Mouse (Mus musculus) urinary bladder, postnatal 10 days (tissue): ENCODE measurements around the gene Nfia.

Experiments used
- DNase-seq: peaks from one replicate; pipeline ENCODE4 v3.0.0; 2022; ENCODE audit warnings: low spot score

The Nfia gene

DNA sequence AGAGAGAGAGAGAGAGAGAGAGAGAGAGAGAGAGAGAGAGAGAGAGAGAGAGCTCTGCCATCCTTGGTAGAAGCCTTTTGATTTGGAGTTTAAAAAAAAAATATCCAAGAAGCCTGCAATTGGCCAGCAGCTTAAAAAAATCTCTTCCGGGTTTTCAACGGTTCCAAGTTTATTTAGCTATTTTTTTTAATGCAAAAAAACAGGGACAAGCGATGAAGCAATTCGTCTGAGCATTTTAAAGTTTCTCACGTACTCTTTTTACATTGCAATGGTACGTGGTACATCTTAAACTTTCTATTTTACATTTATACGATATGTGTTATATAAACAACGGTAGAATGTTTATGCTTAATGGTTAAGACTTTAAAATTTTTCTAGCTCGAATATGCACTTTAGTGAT lies at the start of gene Nfia:
Nfia (plus strand) TSS at position 94 of the 400 bp plus-strand sequence.
- DNase-seq: no peak

DNA sequence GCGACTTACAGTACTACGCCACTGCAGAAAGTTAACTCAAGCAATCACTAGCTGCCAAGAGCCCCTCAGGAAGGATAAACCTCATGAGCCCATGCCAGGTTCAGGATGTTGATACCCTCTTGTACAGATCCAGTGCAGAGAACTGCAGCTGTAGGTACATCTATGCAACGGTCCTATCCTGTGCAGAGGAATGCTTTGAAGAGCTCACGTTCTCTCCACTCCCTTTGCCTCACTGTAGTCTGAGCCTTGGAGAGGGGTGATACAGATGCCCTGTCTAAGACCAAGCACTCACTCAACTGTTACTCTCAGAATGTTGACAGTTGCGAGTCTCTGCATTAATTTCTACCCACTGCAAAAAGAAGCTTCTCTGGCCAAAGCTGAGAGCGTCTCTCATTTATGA lies 49.2 kb upstream of the Nfia start:
- no peak for DNase-seq

DNA sequence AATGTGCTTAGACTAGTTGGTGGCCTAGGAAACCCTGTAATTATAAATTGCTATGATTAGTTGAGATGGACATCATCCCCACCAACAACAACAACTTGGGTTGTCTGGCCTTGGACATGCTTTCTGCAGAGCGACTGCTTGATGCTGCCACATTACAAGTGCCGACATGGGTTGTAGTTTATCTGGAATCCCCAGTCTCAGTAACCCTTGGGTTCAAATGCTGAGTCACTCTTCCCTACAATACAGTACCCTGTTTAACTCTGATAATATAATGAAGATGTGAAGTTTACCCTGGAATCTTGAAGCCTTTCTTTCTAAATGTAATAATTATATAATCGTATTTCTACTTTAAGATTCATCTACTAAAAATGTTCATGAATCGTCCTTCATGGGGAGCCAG lies 44.0 kb upstream of the Nfia start:
- DNase-seq: no peak

DNA sequence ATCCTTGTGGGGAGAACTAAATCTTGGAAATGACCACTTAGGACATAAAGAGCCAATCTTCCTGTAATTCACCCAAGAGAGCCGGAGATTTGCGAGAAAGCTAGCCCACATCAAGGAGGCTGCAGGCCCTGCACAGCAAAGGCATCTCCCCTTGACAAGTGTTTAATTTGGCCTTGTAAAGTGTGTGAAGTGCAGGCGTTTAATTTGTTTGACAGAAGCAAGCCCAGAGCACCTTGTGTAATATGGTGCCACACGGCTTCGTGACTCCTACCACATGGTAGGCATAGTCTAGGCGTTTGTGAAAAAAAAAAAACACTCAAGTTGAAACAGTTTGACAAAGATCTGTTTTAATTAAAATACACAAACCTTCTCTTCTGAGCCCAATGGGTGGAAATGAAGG lies 42.5 kb upstream of the Nfia start:
- DNase-seq: no peak

DNA sequence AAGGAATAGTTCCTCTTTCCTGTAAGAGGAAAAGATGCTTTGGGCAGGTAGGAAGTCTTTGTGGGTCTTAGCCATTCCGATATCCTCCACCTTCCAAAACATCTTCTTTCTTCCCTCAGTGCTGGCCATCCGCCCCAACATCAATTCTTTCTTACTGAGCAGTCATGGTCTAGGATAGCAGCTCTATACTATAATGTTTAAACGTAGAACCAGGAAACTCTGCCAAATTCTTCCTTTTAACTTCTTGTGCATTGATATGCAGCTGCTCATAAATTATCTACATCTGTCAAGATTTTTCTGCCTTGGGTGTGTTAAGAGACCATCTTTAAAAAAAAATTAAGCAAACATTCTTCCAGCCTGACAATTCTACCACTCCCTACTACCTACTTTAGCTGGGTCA lies 42.1 kb upstream of the Nfia start:
- no peak for DNase-seq

DNA sequence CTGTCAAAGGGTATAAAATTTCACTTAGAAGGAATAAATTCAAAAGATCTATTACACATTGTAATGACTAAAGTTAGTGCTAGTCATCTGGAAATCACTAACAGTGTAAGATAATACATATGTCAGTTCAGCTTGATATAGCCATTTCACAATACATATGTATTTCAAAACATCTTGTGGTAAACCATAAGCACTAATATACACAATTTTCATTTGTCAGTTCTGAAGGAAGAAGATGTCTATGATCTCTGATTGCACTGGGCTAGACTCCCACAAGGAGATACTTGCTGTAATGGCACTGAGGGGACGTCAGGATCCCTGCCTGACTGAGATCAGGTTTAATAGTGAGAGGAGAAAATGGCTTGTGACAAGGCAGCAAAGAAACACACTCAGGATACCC lies 39.1 kb upstream of the Nfia start:
- DNase-seq: no peak

DNA sequence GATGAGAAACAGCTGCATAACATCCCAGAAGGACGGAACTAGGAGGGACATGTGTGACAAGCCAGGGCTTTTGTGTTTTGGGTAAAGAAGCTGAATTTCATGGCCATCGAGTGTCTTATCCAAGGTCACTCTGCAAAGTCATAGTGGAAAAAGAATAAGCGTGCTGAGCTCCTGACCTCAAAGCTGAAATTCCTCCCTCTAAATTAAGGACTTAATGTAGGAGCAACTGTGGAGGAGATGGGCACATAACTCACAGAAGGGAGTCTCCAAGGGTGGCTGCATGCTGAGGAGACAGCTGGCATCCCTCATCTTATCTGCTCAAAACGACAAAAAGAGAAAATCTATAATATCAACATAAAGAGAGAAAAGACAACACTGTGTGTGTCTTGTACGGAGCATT lies 28.6 kb upstream of the Nfia start:
- no peak for DNase-seq

DNA sequence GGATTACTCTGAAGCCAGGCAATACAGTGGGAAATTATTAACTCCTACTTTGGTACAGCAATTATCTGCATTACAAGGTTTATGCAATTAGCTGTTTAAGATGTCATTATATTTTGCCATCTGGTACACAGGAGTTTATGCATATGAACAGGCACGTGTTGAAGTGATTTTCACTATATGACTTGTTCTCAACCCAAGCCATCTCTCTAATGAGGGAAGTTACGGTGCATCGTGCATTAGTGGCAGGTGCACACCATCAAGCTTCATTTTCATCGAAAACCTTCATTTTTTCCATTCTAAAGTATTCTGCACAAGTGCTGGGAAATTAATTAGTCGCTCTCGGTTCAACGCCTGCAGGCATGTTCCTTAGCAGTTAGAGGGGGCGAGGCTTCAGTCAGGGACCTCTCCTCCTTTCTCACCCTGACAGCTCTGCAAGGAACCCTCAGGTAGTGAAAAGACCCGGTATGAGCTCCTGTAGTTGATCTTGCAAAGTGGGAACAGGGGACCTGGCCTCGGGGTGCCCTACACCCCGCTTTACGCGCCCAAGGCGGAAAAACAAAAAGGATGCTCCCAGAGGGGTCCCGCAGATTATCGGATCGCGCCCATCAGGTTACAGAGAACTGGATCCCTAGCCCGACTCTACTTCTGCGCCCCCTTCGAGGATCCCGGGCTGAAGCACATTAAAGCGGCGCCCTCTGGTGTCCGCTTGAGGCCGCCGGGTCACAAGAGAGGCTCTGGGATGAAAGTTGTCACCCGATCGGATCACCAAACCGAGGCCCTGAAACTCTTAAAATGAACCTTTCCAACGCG lies 27.0 kb upstream of the Nfia start:
- no peak for DNase-seq

DNA sequence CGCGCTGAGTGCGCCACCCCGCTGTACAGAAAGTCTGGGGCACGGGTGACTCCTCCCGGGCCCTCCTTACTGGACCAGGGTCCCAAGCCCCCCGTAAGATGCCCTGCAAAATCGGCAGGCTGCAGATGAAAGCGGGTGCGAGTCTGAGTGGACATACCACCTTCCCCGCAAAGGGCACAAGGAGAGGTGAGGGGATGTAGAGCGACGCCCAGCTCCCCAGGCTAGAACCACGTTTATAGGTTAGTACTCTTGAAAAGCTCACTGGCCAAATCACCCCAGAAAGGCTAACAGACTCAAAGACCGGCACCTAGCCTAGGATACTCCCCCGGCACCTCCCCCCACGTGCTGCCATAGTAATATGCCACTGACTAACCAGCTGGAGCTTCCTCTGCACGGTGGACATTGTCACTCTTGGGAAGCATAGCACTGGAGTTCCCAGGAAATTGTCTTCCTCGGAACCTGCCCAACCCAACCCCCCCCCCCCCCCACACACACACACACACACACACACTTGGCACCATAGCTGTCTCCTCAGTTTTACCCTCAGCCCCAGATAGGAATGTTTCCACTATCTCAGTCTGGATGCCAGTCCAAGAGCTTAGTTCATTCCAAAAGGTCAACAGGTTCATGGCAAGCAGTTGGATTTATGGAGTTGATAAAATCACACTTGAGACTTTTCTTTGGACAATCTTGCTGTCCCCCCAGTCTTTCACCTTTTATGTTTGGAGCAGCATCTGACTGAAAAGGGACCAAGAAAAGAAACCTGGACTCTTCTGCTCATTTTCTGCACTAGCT lies 26.2 kb upstream of the Nfia start:
- no peak for DNase-seq

DNA sequence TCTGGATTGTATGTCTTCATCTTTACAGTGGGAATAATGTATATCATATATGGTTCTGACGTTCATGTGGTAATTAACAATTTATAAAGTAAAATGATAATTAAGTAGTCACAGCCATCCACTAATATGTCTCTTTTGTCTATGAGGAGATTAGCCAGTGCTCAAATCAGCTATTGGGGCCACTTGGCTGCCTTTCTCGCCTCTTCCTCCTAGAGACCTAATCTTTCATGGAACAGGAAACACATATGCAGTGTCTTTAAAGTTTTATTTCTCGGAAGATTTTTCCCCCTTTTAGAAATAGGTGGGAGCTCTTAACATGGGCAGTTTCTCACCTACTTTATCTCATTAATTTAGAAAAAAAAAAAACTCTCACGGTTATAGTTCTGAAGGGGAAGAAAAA lies 22.1 kb upstream of the Nfia start:
- no peak for DNase-seq

DNA sequence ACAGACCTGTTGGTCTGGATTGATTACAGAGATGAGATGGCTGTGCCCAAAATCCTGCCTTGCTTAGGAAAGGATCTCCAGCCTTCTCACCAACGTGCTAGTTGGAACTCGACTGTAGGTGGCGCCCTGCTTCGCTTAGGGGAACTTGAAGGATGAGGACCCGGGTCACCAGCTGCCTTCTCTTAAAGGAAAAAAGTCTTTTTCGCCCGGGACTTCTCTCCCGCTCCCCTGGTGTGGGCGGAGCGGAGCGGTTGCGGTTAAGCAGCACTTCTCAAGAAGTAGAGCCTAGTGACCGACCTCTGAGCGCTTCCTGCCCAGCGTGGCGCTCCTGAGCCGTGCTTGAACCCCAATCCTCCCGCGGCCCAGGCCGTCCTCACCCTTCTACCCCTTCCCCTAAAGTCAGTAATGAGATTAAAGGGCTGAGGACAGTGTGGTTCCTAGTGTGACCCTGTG lies 21.5 kb upstream of the Nfia start:
- peak; percentile 75 for DNase-seq

DNA sequence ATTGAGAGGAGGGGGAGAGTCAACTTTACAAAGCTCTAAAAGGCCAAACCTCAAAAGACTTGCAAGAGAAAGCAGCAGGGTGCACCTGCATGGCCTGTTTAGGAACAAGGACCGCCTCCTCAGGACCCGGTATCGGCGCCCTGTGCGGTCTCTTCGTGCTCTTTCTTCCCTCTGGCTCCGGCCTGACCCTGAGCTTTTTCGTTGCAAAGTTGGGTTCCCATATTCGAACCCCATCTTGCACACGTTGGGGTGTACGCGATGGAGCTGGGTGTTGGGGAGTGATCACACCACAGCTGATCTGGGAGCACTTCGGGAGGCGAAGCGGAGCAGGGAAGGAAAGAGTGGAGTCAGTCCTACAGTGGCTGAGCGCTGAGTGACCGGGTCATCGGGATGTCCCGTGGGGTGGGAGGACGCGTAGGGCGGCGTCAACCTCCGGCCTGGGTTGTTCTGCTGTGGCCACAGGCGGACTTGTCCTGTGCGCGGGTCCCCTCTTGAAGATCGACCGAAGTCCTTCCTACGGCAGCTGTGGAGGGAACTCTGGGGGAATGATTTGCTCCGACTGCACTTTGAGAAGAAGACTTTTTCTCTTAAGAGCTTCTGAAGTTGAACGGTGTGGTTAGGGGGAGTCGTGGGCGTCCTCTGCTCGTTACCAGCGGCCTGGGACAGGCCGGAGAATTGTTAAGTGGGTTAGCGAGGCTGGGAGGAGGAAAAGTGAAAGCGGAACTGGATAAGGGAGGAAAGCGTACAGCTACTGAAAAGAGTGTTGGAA lies 20.9 kb upstream of the Nfia start:
- DNase-seq: no peak

DNA sequence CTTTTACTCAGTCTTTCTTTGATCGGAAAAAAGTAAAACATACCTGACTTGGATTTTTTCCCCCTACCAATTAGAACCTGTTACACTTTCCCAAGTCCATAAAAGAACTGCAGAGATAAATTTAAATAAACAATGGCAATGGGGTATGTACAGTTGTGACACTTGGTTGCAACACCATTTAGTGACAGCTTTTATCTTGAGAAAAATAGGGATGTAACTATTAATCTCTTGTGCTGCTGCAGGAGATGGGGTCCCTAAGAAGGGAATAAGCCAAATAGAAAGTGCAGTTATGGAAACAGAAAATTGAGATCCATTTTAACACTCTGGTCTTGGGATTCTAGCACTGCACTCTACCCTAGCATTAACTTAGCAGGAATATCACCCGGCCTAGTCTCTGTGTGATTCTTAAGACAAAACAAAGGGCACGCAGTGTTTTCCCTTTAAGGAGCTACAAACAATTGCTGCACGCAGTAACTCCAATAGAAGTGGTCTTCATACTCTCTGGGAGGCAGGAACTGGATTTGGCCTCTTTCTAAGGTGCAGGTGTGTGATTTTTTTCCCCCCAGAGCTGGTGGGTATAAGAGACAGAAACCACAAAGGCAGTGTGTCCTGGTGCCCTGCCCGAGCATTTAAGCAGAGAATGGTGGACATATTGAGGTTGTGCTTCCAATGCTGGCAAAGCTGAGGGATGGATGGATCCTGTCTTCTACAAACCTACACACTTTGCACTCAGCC lies 20.1 kb upstream of the Nfia start:
- DNase-seq: no peak

DNA sequence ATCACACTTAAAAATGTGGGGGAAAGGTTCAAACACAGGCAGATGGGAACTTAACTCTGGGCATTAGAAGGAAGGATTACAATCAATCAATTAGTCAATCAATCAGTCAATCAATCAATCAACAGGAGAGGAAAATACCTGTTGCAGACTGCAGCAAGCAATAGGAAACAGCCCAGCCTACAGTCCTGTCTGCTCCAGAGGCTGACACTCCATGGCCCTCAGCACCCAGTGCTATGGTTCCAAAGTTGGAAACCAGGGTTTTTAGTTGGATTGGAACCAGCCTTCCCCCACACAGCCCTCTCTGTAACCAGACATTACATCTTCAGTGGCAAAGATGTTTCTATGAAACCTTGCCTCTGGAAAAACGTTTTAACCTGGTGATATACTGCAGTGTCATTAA lies 19.0 kb upstream of the Nfia start:
- no peak for DNase-seq

DNA sequence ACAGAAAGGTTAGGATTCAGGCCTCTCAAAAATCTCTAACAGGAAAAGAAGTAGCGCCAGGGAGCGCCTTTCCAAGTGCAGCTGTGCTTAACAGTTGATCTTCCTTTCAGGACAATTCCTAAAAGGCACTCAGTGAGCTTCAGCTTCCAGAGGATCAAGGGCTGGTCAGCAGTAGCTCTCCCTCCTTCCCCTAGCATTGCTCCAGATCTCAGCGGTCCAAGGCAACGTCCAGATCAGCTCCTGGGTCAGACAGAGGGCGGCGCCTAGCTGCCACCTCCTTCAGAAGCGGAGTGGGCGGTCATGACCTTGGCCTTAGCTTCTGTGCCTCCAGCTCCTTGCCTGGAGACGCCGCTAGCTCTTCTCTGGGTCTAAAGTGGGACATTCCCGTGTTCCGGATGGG lies 18.3 kb upstream of the Nfia start:
- no peak for DNase-seq

DNA sequence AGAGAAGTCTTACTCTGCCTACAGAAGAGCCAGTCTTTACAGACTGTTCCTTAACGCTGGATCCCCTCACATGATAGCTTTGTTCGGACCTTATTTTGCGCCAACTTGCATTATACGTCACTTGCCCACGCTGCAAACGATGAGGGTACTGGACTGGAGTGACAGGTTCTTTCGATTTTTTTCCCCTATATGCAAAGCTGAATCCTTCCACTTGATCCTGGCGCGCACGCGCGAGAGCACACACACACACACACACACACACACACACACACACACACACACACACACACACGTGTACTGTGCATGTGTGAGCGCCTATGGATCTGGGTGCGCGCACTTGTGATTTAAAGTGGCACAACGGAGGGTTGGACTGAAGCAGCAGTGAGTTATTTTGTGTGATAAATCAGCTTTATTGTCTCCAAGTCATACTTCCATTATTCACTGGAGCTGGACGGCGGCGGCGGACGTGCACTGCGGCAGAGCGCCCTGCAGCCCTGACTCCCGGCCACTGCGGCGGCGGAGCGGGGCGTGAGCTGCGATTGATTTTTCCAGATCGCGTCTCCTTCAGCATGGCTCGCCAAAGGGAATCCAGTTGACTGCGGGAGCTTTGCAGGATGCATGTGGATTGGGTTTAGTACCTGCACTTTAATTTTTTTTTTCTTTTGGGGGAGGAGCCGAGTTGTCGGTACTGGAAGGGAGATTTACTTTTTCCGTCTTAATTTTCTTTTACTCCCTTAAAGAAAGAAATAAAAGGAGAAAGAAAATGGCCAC lies 15.1 kb upstream of the Nfia start:
- peak; percentile 25 for DNase-seq

DNA sequence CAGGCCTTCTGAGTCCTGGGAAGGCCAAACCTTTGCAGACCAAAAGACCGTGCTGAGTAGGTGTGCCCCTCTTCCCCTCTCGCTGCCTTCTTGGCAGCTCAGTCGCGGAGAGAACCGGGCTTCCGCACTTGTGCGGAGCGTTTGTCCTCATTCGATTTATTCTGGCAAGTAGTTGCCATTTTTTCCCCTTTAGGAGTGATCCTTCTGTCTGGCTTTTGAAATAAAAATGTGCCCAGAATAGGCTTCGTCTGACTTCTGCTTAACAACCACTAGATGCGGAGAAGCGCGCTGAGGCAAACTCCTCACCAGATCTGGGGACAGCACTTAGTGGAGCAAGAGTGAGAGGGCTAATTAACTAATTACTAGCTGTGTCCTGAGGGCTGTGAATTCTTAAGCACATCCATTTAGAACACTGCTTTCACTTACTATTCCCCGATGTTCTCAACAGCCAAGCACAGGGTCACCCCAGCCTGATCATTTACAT lies 14.5 kb upstream of the Nfia start:
- no peak for DNase-seq

DNA sequence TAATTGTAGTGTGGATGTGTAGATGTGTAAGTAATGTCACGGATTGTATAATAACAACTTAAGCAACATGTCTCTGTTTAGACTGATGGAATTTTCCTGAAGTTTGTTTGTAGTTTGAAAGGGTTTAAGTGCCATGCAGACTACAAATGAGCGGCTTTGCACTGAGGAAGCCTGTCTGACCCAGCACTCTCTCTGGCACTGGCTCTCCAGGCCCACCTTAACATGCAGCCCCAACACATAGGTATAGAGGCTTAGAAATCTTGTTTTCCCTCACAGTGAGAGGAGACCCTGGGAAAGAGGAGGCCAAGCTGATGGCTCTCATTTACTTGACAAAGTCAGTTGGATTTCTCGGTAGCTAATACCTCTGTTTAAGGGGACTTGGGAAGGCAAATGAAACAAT lies 13.9 kb upstream of the Nfia start:
- DNase-seq: no peak

DNA sequence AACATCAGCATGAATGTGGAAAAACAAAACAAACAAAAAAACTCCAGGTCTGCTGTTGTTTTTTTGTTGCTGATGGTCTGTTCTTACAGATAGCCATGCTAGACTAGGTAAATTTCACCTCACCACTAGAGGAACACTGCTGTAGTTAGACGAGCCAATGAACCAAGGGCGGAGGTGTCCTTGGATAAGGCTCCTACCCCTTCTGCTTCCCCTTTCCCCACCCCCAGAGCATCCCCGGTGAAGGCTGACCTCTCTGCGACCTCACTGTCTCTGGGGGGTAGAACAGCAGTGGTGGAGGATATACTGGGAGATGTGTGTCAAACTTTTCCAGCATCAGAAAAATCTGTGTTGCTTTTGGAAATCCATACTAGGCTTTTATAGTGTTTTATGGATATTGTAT lies 7.9 kb upstream of the Nfia start:
- DNase-seq: no peak

DNA sequence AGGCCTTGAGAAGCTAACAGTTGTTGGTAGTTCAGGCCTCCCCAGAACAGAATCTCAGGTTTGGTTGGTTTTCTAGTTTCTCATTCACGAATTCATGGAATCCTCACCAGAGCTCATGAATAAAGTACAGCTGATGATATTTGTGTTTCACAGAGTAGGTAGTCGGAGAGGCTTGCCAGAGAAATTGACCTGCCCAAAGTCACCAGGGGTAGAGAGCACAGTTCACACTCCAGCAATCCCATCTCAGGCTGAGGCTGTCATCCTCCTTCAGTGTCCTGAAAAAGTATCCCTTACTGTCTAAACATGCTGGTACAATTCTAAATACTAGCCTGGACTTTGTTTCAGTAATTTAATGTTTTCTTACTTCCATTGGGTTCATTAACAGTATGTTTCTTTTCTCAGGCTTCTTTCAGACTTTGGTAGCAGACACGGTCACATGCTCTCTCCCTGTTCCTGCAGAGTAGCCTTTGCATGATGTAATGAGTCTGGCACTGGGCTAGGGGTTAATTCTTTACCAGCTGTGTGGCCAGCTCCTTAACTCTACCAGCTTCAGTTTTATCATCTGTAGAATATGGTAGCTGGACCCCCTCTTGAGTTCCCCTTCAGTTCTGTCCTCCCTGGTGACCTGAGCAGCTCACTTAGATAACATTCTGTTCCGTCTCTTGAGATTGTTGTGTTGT lies 7.1 kb upstream of the Nfia start:
- DNase-seq: no peak

DNA sequence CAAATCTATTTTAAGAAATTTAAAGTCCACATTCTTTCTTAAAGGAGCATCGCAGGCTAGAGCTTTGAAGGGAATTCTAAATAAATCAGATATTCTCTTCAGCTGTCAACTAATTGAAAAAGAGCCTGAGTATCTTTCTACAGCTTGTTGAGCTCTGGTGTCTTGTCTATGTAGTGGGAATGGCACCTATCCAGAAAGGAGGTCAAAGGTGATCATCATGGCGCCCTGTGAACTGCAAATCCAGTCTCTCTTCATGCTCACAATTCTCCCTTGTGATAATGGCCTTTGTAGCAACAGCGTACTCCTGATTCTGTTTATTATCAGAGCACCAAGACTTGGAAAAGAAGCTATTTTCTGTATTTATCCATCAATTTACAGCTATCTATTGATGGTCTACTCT lies 6.4 kb upstream of the Nfia start:
- DNase-seq: no peak
